Mouse (Mus musculus): ENCODE data around the gene Dnajb2. TPM values are rescaled to one million over a fixed set of nuclear protein-coding genes. Genes with fewer than 3 reads are reported as not detected.

Gene Dnajb2
- polyA plus RNA-seq, 2 experiments, result 12.5 to 21.1 TPM

- DNase-seq (ENCODE audit: low read depth in 3 of 3, low spot score in 3 of 3) (peak; percentile 93 to 95 (median 94)), ATAC-seq (ENCODE audit: insufficient read depth) (peak; percentile 87)
- TF ChIP-seq EP300 (IDR thresholded peaks at IDR 0.05; ENCODE audit: low read depth) (no peak), CTCF (IDR thresholded peaks at IDR 0.05; ENCODE audit: low read depth) (no peak)
- H3K27me3 ChIP-seq (ENCODE audit: control insufficient read depth, insufficient read depth, low read length), result no peaks in the 10 kb centered on the region
- H3K36me3 ChIP-seq (replicated peaks; ENCODE audit: control insufficient read depth, insufficient read depth, low read depth), result peaks cover 29% of the 10 kb centered on the region
- peak within 1 kb of the TSS; percentile 77 to 82 for H3K4me3 ChIP-seq (ENCODE audit: insufficient read depth in 1 of 2, low read depth in 2 of 2, low read length in 2 of 2)
- H3K4me1 ChIP-seq (replicated peaks; ENCODE audit: control insufficient read depth in 2 of 2, insufficient read depth in 2 of 2, low read length in 1 of 2), result peaks cover 52 to 61% of the 10 kb centered on the region in 2 experiments
- WGBS (ENCODE audit: insufficient replicate concordance), result 5% methylated on average over 42 of the region's 42 CpGs
- H3K27ac ChIP-seq, result peak within 1 kb of the TSS; percentile 66
- H3K4me2 ChIP-seq (ENCODE audit: low read depth), result peak within 1 kb of the TSS; percentile 75
- H3K9me3 ChIP-seq (ENCODE audit: control insufficient read depth, low read length), result no peaks in the 10 kb centered on the region
- H3K9ac ChIP-seq (replicated peaks), result peak within 1 kb of the TSS; percentile 86
Measured at GRCm38 (mm10) chr1:75210136-75211087, 25.8 kb upstream of the Dnajb2 start, which contains the start of the genes Glb1l and Stk16. TSS of gene Glb1l (minus strand) at chr1:75210813. TSS of gene Stk16 (plus strand) at chr1:75210838.

- TF ChIP-seq CTCF (IDR thresholded peaks at IDR 0.05; ENCODE audit: low read depth), result no peak
- no peak for TF ChIP-seq EP300 (IDR thresholded peaks at IDR 0.05; ENCODE audit: low read depth)
- peak overlapping the region; percentile 86 for H3K9ac ChIP-seq (replicated peaks)
- peak overlapping the region; percentile 24 for H3K27ac ChIP-seq
- no peak for DNase-seq (ENCODE audit: low read depth in 3 of 3, low spot score in 3 of 3)
- 6% methylated on average over 17 of the region's 17 CpGs for WGBS (ENCODE audit: insufficient replicate concordance)
- no peaks in the 10 kb centered on the region for H3K9me3 ChIP-seq (ENCODE audit: control insufficient read depth, low read length)
- peak; percentile 4; the same call in 1 of the 2 replicates for ATAC-seq (ENCODE audit: insufficient read depth)
- peaks cover 60 to 69% of the 10 kb centered on the region in 2 experiments for H3K4me1 ChIP-seq (replicated peaks; ENCODE audit: control insufficient read depth in 2 of 2, insufficient read depth in 2 of 2, low read length in 1 of 2)
- H3K36me3 ChIP-seq (replicated peaks; ENCODE audit: control insufficient read depth, insufficient read depth, low read depth), result peaks cover 38% of the 10 kb centered on the region
- H3K4me2 ChIP-seq (ENCODE audit: low read depth), result peak overlapping the region; percentile 75
- no peaks in the 10 kb centered on the region for H3K27me3 ChIP-seq (ENCODE audit: control insufficient read depth, insufficient read depth, low read length)
- peak overlapping the region; percentile 68 to 77 for H3K4me3 ChIP-seq (ENCODE audit: insufficient read depth in 1 of 2, low read depth in 2 of 2, low read length in 2 of 2)
Measured at GRCm38 (mm10) chr1:75211141-75211708, 25.0 kb upstream of the Dnajb2 start.

GRCm38 (mm10) chr1:75212542-75212941 lies 23.7 kb upstream of the Dnajb2 start:
- ATAC-seq (ENCODE audit: insufficient read depth) (no peak), DNase-seq (ENCODE audit: low read depth in 3 of 3, low spot score in 3 of 3) (no peak)
- H3K4me3 ChIP-seq (ENCODE audit: insufficient read depth in 1 of 2, low read depth in 2 of 2, low read length in 2 of 2), result peak overlapping the region; percentile 32 to 77; a peak in 3 of 4 replicates
- peak overlapping the region; percentile 75 for H3K4me2 ChIP-seq (ENCODE audit: low read depth)
- H3K9me3 ChIP-seq (ENCODE audit: control insufficient read depth, low read length), result no peaks in the 10 kb centered on the region
- peaks cover 68 to 78% of the 10 kb centered on the region in 2 experiments for H3K4me1 ChIP-seq (replicated peaks; ENCODE audit: control insufficient read depth in 2 of 2, insufficient read depth in 2 of 2, low read length in 1 of 2)
- H3K27ac ChIP-seq, result peak overlapping the region; percentile 43
- peaks cover 49% of the 10 kb centered on the region for H3K36me3 ChIP-seq (replicated peaks; ENCODE audit: control insufficient read depth, insufficient read depth, low read depth)
- no peaks in the 10 kb centered on the region for H3K27me3 ChIP-seq (ENCODE audit: control insufficient read depth, insufficient read depth, low read length)
- peak overlapping the region; percentile 23; the same call in 1 of the 2 replicates for H3K9ac ChIP-seq (replicated peaks)
- WGBS (ENCODE audit: insufficient replicate concordance), result 58% methylated on average over 4 of the region's 4 CpGs
- TF ChIP-seq EP300 (IDR thresholded peaks at IDR 0.05; ENCODE audit: low read depth), result no peak
- TF ChIP-seq CTCF (IDR thresholded peaks at IDR 0.05; ENCODE audit: low read depth), result no peak

GRCm38 (mm10) chr1:75213096-75213495 lies 23.1 kb upstream of the Dnajb2 start:
- DNase-seq (ENCODE audit: low read depth in 3 of 3, low spot score in 3 of 3) (no peak), ATAC-seq (ENCODE audit: insufficient read depth) (no peak)
- Histone ChIP-seq H3K9me3 (ENCODE audit: control insufficient read depth, low read length) (no peaks in the 10 kb centered on the region), H3K9ac (replicated peaks) (no peak overlapping the region; the same call in 1 of the 2 replicates), H3K4me1 (replicated peaks; ENCODE audit: control insufficient read depth in 2 of 2, insufficient read depth in 2 of 2, low read length in 1 of 2) (peaks cover 68 to 78% of the 10 kb centered on the region in 2 experiments), H3K4me2 (ENCODE audit: low read depth) (peak overlapping the region; percentile 75), H3K27me3 (ENCODE audit: control insufficient read depth, insufficient read depth, low read length) (no peaks in the 10 kb centered on the region), H3K4me3 (ENCODE audit: insufficient read depth in 1 of 2, low read depth in 2 of 2, low read length in 2 of 2) (peak overlapping the region; percentile 32 to 77; a peak in 3 of 4 replicates), H3K36me3 (replicated peaks; ENCODE audit: control insufficient read depth, insufficient read depth, low read depth) (peaks cover 49% of the 10 kb centered on the region), H3K27ac (peak overlapping the region; percentile 43)
- no peak for TF ChIP-seq EP300 (IDR thresholded peaks at IDR 0.05; ENCODE audit: low read depth)
- TF ChIP-seq CTCF (IDR thresholded peaks at IDR 0.05; ENCODE audit: low read depth), result no peak
- WGBS (ENCODE audit: insufficient replicate concordance), result 9% methylated on average over 7 of the region's 7 CpGs

Data from liver, embryonic 14.5 days (tissue).